Mouse (Mus musculus): ENCODE measurements around the gene Asb6.

DNA sequence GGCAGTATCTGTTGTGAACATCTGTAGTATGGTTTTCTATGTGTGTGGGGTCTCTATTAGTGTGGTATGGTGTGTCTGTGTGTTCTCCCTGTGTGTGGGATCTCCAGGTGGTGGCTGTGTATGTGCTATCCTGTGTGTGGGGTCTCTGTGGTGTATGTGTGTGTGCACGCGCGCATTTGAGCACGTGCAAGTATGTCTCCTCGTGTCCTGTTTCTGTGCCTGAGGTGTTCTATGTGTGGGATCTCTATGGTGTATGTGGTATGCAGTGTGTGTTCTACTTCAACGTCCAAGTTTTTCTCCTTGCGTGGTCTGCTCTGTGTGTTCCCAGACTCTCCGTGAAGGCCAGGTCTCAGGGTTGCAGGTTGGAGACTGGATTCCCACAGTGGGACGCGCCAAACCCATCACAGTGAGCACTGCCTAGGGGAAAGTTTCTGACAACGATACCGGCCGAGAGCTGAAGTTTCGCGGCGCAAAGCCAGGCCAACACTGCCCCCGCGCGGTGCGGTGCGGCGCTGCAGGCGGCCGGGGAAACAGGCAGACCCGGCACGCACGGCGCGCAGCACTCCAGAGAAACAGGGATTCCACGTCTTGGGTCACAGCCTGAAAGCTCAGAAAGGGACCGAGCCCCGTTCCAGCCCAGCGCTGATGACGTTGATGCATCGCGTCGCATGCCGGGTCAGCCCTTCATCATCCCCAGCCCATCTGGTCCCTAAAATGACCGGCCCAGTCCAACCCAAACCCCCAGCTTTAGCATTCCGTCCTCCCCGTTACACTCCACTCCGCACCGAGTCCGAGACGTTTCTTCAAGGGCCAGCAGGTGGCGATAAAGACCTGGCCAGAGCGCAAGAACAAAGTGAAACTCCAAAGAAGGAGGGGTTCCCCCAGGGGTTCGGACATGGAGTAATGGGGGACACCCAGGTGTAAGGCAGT is 35.7 kb downstream of the Asb6 start:
- TF ChIP-seq CTCF (IDR thresholded peaks at IDR 0.05; ENCODE audit: borderline replicate concordance, control insufficient read depth, extremely low read depth, insufficient read depth, low read length, poor library complexity), result peak; percentile 97
- TF ChIP-seq POLR2A (IDR thresholded peaks at IDR 0.05; ENCODE audit: control insufficient read depth, extremely low read depth, insufficient read depth, low read length, poor library complexity), result 0 out of 2 replicates have a peak, but pooled peaks have one; percentile 35

Measured in thymus, adult 2 months (tissue).